Mouse (Mus musculus): ENCODE data around the gene Nrde2. TPM values are rescaled to one million over a fixed set of nuclear protein-coding genes. Genes with fewer than 3 reads are reported as not detected.
A peak's percentile ranks its signal among the peaks of the same experiment; 100 is the strongest.

Nrde2 gene
- polyA plus RNA-seq, 1 experiment from 2014 or later: 19.8 TPM

- Histone ChIP-seq H3K36me3 (peaks cover 98% of the 10 kb centered on the region), H3K4me2 (no peak overlapping the region), H3K9ac (replicated peaks) (no peak overlapping the region), H3K4me1 (replicated peaks) (no peaks in the 10 kb centered on the region), H3K9me3 (no peaks in the 10 kb centered on the region), H3K4me3 (replicated peaks) (no peak overlapping the region), H3K27me3 (no peaks in the 10 kb centered on the region), H3K27ac (no peak overlapping the region)
- WGBS: 95% methylated on average over 11 of the region's 11 CpGs
- no peak for ATAC-seq (ENCODE audit: insufficient number of reproducible peaks, insufficient read depth, low FRiP score, low TSS enrichment, low read depth)
Measured at GRCm38 (mm10) chr12:100142848-100143523, 16.5 kb downstream of the Nrde2 start.

GRCm38 (mm10) chr12:100135117-100135516 is 24.3 kb downstream of the Nrde2 start:
- 90% methylated on average over 3 of the region's 3 CpGs for WGBS
- Histone ChIP-seq H3K27me3 (no peaks in the 10 kb centered on the region), H3K27ac (no peak overlapping the region), H3K4me3 (replicated peaks) (no peak overlapping the region), H3K9ac (replicated peaks) (no peak overlapping the region), H3K4me1 (replicated peaks) (no peaks in the 10 kb centered on the region), H3K9me3 (no peaks in the 10 kb centered on the region), H3K36me3 (peaks cover 93% of the 10 kb centered on the region), H3K4me2 (no peak overlapping the region)
- ATAC-seq (ENCODE audit: insufficient number of reproducible peaks, insufficient read depth, low FRiP score, low TSS enrichment, low read depth): no peak

GRCm38 (mm10) chr12:100134395-100134936 is 25.0 kb downstream of the Nrde2 start:
- WGBS: 93% methylated on average over 11 of the region's 11 CpGs
- no peak for ATAC-seq (ENCODE audit: insufficient number of reproducible peaks, insufficient read depth, low FRiP score, low TSS enrichment, low read depth)
- Histone ChIP-seq H3K4me3 (replicated peaks) (no peak overlapping the region), H3K9me3 (no peaks in the 10 kb centered on the region), H3K36me3 (peaks cover 93% of the 10 kb centered on the region), H3K4me2 (no peak overlapping the region), H3K4me1 (replicated peaks) (no peaks in the 10 kb centered on the region; the same call in 1 of the 2 replicates), H3K9ac (replicated peaks) (no peak overlapping the region), H3K27ac (no peak overlapping the region), H3K27me3 (no peaks in the 10 kb centered on the region)

GRCm38 (mm10) chr12:100131655-100132054 is 27.8 kb downstream of the Nrde2 start:
- Histone ChIP-seq H3K4me1 (replicated peaks) (peaks cover 16% of the 10 kb centered on the region), H3K9me3 (no peaks in the 10 kb centered on the region), H3K4me3 (replicated peaks) (no peak overlapping the region), H3K27ac (no peak overlapping the region), H3K4me2 (no peak overlapping the region), H3K27me3 (no peaks in the 10 kb centered on the region), H3K9ac (replicated peaks) (no peak overlapping the region), H3K36me3 (peaks cover 89% of the 10 kb centered on the region)
- no peak for ATAC-seq (ENCODE audit: insufficient number of reproducible peaks, insufficient read depth, low FRiP score, low TSS enrichment, low read depth)
- 50% methylated on average over 8 of the region's 8 CpGs for WGBS

GRCm38 (mm10) chr12:100131167-100131566 is 28.3 kb downstream of the Nrde2 start:
- Histone ChIP-seq H3K4me3 (replicated peaks) (no peak overlapping the region), H3K9me3 (no peaks in the 10 kb centered on the region), H3K27ac (no peak overlapping the region), H3K27me3 (no peaks in the 10 kb centered on the region), H3K9ac (replicated peaks) (no peak overlapping the region), H3K4me1 (replicated peaks) (peaks cover 16% of the 10 kb centered on the region), H3K4me2 (no peak overlapping the region), H3K36me3 (peaks cover 89% of the 10 kb centered on the region)
- ATAC-seq (ENCODE audit: insufficient number of reproducible peaks, insufficient read depth, low FRiP score, low TSS enrichment, low read depth): no peak
- WGBS: 92% methylated on average over 9 of the region's 9 CpGs

GRCm38 (mm10) chr12:100128961-100129360 is 30.5 kb downstream of the Nrde2 start:
- no peak overlapping the region for H3K4me2 ChIP-seq
- peaks cover 16% of the 10 kb centered on the region for H3K4me1 ChIP-seq (replicated peaks)
- H3K9me3 ChIP-seq: no peaks in the 10 kb centered on the region
- no peaks in the 10 kb centered on the region for H3K27me3 ChIP-seq
- H3K4me3 ChIP-seq (replicated peaks): no peak overlapping the region
- H3K27ac ChIP-seq: no peak overlapping the region
- no peak for ATAC-seq (ENCODE audit: insufficient number of reproducible peaks, insufficient read depth, low FRiP score, low TSS enrichment, low read depth)
- 72% methylated on average over 8 of the region's 8 CpGs for WGBS
- H3K36me3 ChIP-seq: peaks cover 91% of the 10 kb centered on the region
- H3K9ac ChIP-seq (replicated peaks): no peak overlapping the region

GRCm38 (mm10) chr12:100128522-100128921 is 30.9 kb downstream of the Nrde2 start:
- Histone ChIP-seq H3K4me3 (replicated peaks) (no peak overlapping the region), H3K4me1 (replicated peaks) (peaks cover 16% of the 10 kb centered on the region), H3K9me3 (no peaks in the 10 kb centered on the region), H3K36me3 (peaks cover 91% of the 10 kb centered on the region), H3K9ac (replicated peaks) (no peak overlapping the region), H3K4me2 (no peak overlapping the region), H3K27ac (peak overlapping the region; percentile 72; the same call in 1 of the 2 replicates), H3K27me3 (no peaks in the 10 kb centered on the region)
- no peak for ATAC-seq (ENCODE audit: insufficient number of reproducible peaks, insufficient read depth, low FRiP score, low TSS enrichment, low read depth)
- 60% methylated on average over 6 of the region's 6 CpGs for WGBS

- no peak overlapping the region for H3K4me3 ChIP-seq (replicated peaks)
- H3K9me3 ChIP-seq: no peaks in the 10 kb centered on the region
- H3K9ac ChIP-seq (replicated peaks): no peak overlapping the region
- peak overlapping the region; percentile 72 for H3K27ac ChIP-seq
- peaks cover 91% of the 10 kb centered on the region for H3K36me3 ChIP-seq
- no peak for ATAC-seq (ENCODE audit: insufficient number of reproducible peaks, insufficient read depth, low FRiP score, low TSS enrichment, low read depth)
- H3K4me1 ChIP-seq (replicated peaks): peaks cover 16% of the 10 kb centered on the region
- 31% methylated on average over 8 of the region's 8 CpGs for WGBS
- H3K4me2 ChIP-seq: no peak overlapping the region
- H3K27me3 ChIP-seq: no peaks in the 10 kb centered on the region
Measured at GRCm38 (mm10) chr12:100127866-100128480, 31.5 kb downstream of the Nrde2 start.

- Histone ChIP-seq H3K9me3 (no peaks in the 10 kb centered on the region), H3K4me3 (replicated peaks) (no peak overlapping the region), H3K36me3 (peaks cover 90% of the 10 kb centered on the region), H3K4me2 (no peak overlapping the region), H3K4me1 (replicated peaks) (peaks cover 16% of the 10 kb centered on the region), H3K27ac (peak overlapping the region; percentile 72), H3K9ac (replicated peaks) (no peak overlapping the region), H3K27me3 (no peaks in the 10 kb centered on the region)
- WGBS: 72% methylated on average over 17 of the region's 17 CpGs
- no peak for ATAC-seq (ENCODE audit: insufficient number of reproducible peaks, insufficient read depth, low FRiP score, low TSS enrichment, low read depth)
Measured at GRCm38 (mm10) chr12:100126968-100127865, 32.2 kb downstream of the Nrde2 start.

- 79% methylated on average over 16 of the region's 16 CpGs for WGBS
- peaks cover 91% of the 10 kb centered on the region for H3K36me3 ChIP-seq
Measured at GRCm38 (mm10) chr12:100124913-100125798, 34.3 kb downstream of the Nrde2 start.

More at GRCm38 (mm10) chr12:100124913-100125798, 34.3 kb downstream of the Nrde2 start:
- Histone ChIP-seq H3K4me2 (no peak overlapping the region), H3K27me3 (no peaks in the 10 kb centered on the region), H3K9me3 (no peaks in the 10 kb centered on the region), H3K27ac (0 out of 2 replicates have a peak overlapping the region, but pooled peaks have one; percentile 35), H3K4me3 (replicated peaks) (no peak overlapping the region), H3K4me1 (replicated peaks) (peaks cover 16% of the 10 kb centered on the region), H3K9ac (replicated peaks) (no peak overlapping the region)
- ATAC-seq (ENCODE audit: insufficient number of reproducible peaks, insufficient read depth, low FRiP score, low TSS enrichment, low read depth): peak; percentile 68
